Mouse (Mus musculus): ENCODE results near the gene Bhlhe23. TPM values are rescaled to one million over a fixed set of nuclear protein-coding genes. Genes with fewer than 3 reads are reported as not detected.
A peak's percentile ranks its signal among the peaks of the same experiment; 100 is the strongest.

Gene Bhlhe23
- not detected in 2 replicates for polyA plus RNA-seq (2012; rRNA removed)

- WGBS, result 5% methylated on average over 28 of the region's 28 CpGs
- no peak for DNase-seq (ENCODE audit: low read depth, low spot score)
These were observed at the start of gene Bhlhe23 for GRCm38 (mm10) chr2:180776793-180777192. Bhlhe23 (minus strand) TSS chr2:180776900.

- 38% methylated on average over 11 of the region's 11 CpGs for WGBS
These were observed 48.6 kb upstream of the Bhlhe23 start for GRCm38 (mm10) chr2:180825147-180825941.

GRCm38 (mm10) chr2:180824724-180825123 is 48.0 kb upstream of the Bhlhe23 start:
- whole genome bisulfite sequencing, result 66% methylated on average over 4 of the region's 4 CpGs

More at GRCm38 (mm10) chr2:180825147-180825941, 48.6 kb upstream of the Bhlhe23 start:
- no peak for DNase-seq (ENCODE audit: low read depth, low spot score)

GRCm38 (mm10) chr2:180824061-180824460 is 47.4 kb upstream of the Bhlhe23 start:
- no peak for DNase-seq (ENCODE audit: low read depth, low spot score)
- WGBS, result 51% methylated on average over 4 of the region's 4 CpGs

More at GRCm38 (mm10) chr2:180824724-180825123, 48.0 kb upstream of the Bhlhe23 start:
- no peak for DNase-seq (ENCODE audit: low read depth, low spot score)

GRCm38 (mm10) chr2:180822476-180822875 is 45.8 kb upstream of the Bhlhe23 start:
- WGBS, result 25% methylated on average over 6 of the region's 6 CpGs

GRCm38 (mm10) chr2:180819504-180819903 is 42.8 kb upstream of the Bhlhe23 start:
- WGBS, result 84% methylated on average over 2 of the region's 2 CpGs
- DNase-seq (ENCODE audit: low read depth, low spot score), result no peak

More at GRCm38 (mm10) chr2:180822476-180822875, 45.8 kb upstream of the Bhlhe23 start:
- no peak for DNase-seq (ENCODE audit: low read depth, low spot score)

GRCm38 (mm10) chr2:180816440-180817065 is 39.9 kb upstream of the Bhlhe23 start:
- 44% methylated on average over 6 of the region's 6 CpGs for WGBS
- DNase-seq (ENCODE audit: low read depth, low spot score), result no peak

GRCm38 (mm10) chr2:180813982-180814568 is 37.4 kb upstream of the Bhlhe23 start:
- WGBS, result 42% methylated on average over 4 of the region's 4 CpGs
- DNase-seq (ENCODE audit: low read depth, low spot score), result no peak

- 43% methylated on average over 2 of the region's 2 CpGs for WGBS
- no peak for DNase-seq (ENCODE audit: low read depth, low spot score)
These were observed 34.3 kb upstream of the Bhlhe23 start for GRCm38 (mm10) chr2:180811002-180811401.

- 75% methylated on average over 10 of the region's 10 CpGs for WGBS
- DNase-seq (ENCODE audit: low read depth, low spot score), result no peak
These were observed 32.8 kb upstream of the Bhlhe23 start for GRCm38 (mm10) chr2:180809510-180809909.

GRCm38 (mm10) chr2:180805966-180806365 is 29.3 kb upstream of the Bhlhe23 start:
- WGBS, result 61% methylated on average over 1 of the region's 1 CpGs
- no peak for DNase-seq (ENCODE audit: low read depth, low spot score)

- DNase-seq (ENCODE audit: low read depth, low spot score), result no peak
- WGBS, result 46% methylated on average over 4 of the region's 4 CpGs
These were observed 19.3 kb upstream of the Bhlhe23 start for GRCm38 (mm10) chr2:180796008-180796407.

GRCm38 (mm10) chr2:180795597-180795996 is 18.9 kb upstream of the Bhlhe23 start:
- 52% methylated on average over 3 of the region's 3 CpGs for WGBS
- no peak for DNase-seq (ENCODE audit: low read depth, low spot score)

- 84% methylated on average over 2 of the region's 2 CpGs for WGBS
- no peak for DNase-seq (ENCODE audit: low read depth, low spot score)
These were observed 17.7 kb upstream of the Bhlhe23 start for GRCm38 (mm10) chr2:180794422-180794821.

GRCm38 (mm10) chr2:180791674-180792073 is 15.0 kb upstream of the Bhlhe23 start:
- WGBS, result 47% methylated on average over 4 of the region's 4 CpGs
- DNase-seq (ENCODE audit: low read depth, low spot score), result peak; percentile 6

- WGBS, result 13% methylated on average over 7 of the region's 7 CpGs
- no peak for DNase-seq (ENCODE audit: low read depth, low spot score)
These were observed 12.1 kb upstream of the Bhlhe23 start for GRCm38 (mm10) chr2:180788843-180789242.

GRCm38 (mm10) chr2:180788386-180788785 is 11.7 kb upstream of the Bhlhe23 start:
- DNase-seq (ENCODE audit: low read depth, low spot score), result no peak

GRCm38 (mm10) chr2:180787566-180788232 is 11.0 kb upstream of the Bhlhe23 start:
- 68% methylated on average over 13 of the region's 13 CpGs for WGBS
- no peak for DNase-seq (ENCODE audit: low read depth, low spot score)

More at GRCm38 (mm10) chr2:180788386-180788785, 11.7 kb upstream of the Bhlhe23 start:
- 13% methylated on average over 2 of the region's 2 CpGs for WGBS

GRCm38 (mm10) chr2:180786732-180787131 is 10.0 kb upstream of the Bhlhe23 start:
- DNase-seq (ENCODE audit: low read depth, low spot score), result peak; percentile 16

- 5% methylated on average over 2 of the region's 2 CpGs for WGBS
These were observed 3.6 kb upstream of the Bhlhe23 start for GRCm38 (mm10) chr2:180780282-180780681.

More at GRCm38 (mm10) chr2:180780282-180780681, 3.6 kb upstream of the Bhlhe23 start:
- no peak for DNase-seq (ENCODE audit: low read depth, low spot score)

All from large intestine, adult 2 months (tissue).